Mouse (Mus musculus) midbrain, embryonic 11.5 days (tissue): Measurements from ENCODE around the gene Gfm1. TPM values are rescaled to one million over a fixed set of nuclear protein-coding genes. Genes with fewer than 3 reads are reported as not detected.

Experiments
- ATAC-seq: fragments of 200-750 bp; cut with Nextera tagmentation; 2 replicates; pipeline ENCODE4 v1.8.0; 2017; ENCODE audit warnings: moderate TSS enrichment, moderate library complexity; ENCODE audit not compliant: low FRiP score
- DNase-seq: peaks from one replicate; pipeline ENCODE4 v3.0.0; 2015; ENCODE audit warnings: low spot score; ENCODE audit errors: missing footprints
- H3K27ac ChIP-seq: fragments of 300-500 bp; sonication (generic); 2 replicates; pipeline ENCODE4 v1.5.1; 2014; ENCODE audit warnings: low read depth, low read length
- H3K27me3 ChIP-seq: fragments of 300-500 bp; sonication (generic); 2 replicates; pipeline ENCODE4 v1.6.1; 2014; ENCODE audit warnings: mild to moderate bottlenecking, low read length, moderate library complexity, mixed read lengths; ENCODE audit not compliant: control insufficient read depth, insufficient read depth
- H3K36me3 ChIP-seq: fragments of 300-500 bp; sonication (generic); 2 replicates; pipeline ENCODE4 v1.6.1; 2014; ENCODE audit warnings: mild to moderate bottlenecking, low read length, moderate library complexity, mixed read lengths; ENCODE audit not compliant: control insufficient read depth, insufficient read depth
- H3K4me1 ChIP-seq: fragments of 300-500 bp; sonication (generic); 2 replicates; pipeline ENCODE4 v1.6.1; 2014; ENCODE audit warnings: low read length; ENCODE audit not compliant: control insufficient read depth, insufficient read depth
- H3K4me2 ChIP-seq: fragments of 300-500 bp; sonication (generic); 2 replicates; pipeline ENCODE4 v1.6.1; 2014; ENCODE audit warnings: mild to moderate bottlenecking, moderate library complexity
- H3K4me3 ChIP-seq: fragments of 300-500 bp; sonication (generic); 2 replicates; pipeline ENCODE4 v1.5.1; 2014; ENCODE audit warnings: low read depth, low read length
- H3K9ac ChIP-seq: fragments of 300-500 bp; sonication (generic); 2 replicates; pipeline ENCODE4 v1.6.1; 2014; ENCODE audit warnings: low read length
- H3K9me3 ChIP-seq: fragments of 300-500 bp; sonication (generic); 2 replicates; pipeline ENCODE4 v1.6.1; 2016; ENCODE audit warnings: low read length; ENCODE audit not compliant: control insufficient read depth
- WGBS: fragments of 180-500 bp; shearing (Covaris S2); extraction: QIAGEN DNeasy Blood & Tissue Kit; methylation state at CpG from one replicate; pipeline ENCODE4 v1.1.7; 2014; 5-methylcytosine and 5-hydroxymethylcytosine counted together
- polyA plus RNA-seq: library from polyadenylated mRNA; unstranded; fragments of >200 nt; fragmentation: Nextera tagmentation; extraction: Ambion mirVana; gene quantifications from 2 replicates; pipeline ENCODE4 v1.2.1, GENCODE M21; 2014

The Gfm1 gene
- 49.9 and 51.9 TPM in 2 replicates for polyA plus RNA-seq

- Histone ChIP-seq H3K9ac (peak within 1 kb of the TSS; percentile 86), H3K4me1 (peaks cover 7% of the 10 kb centered on the region), H3K27me3 (no peaks in the 10 kb centered on the region), H3K27ac (no peak within 1 kb of the TSS), H3K9me3 (peaks cover 4% of the 10 kb centered on the region; the same call in 1 of the 2 replicates), H3K4me2 (peak within 1 kb of the TSS; percentile 90), H3K4me3 (peak within 1 kb of the TSS; percentile 96), H3K36me3 (peaks cover 2% of the 10 kb centered on the region; the same call in 1 of the 2 replicates)
- WGBS = under 1% methylated on average over 24 of the region's 24 CpGs
- peak; percentile 95 for DNase-seq
- ATAC-seq = peak; percentile 94
Measured at GRCm38 (mm10) chr3:67429999-67430380, at the start of gene Gfm1. Gene Gfm1 (plus strand): TSS chr3:67430096.

GRCm38 (mm10) chr3:67429338-67429998 lies 428 bp upstream of the Gfm1 start:
- Histone ChIP-seq H3K9ac (no peak overlapping the region; the same call in 1 of the 2 replicates), H3K9me3 (peaks cover 4% of the 10 kb centered on the region; the same call in 1 of the 2 replicates), H3K27ac (no peak overlapping the region), H3K36me3 (peaks cover 2% of the 10 kb centered on the region; the same call in 1 of the 2 replicates), H3K4me2 (peak overlapping the region; percentile 90; the same call in 1 of the 2 replicates), H3K4me3 (peak overlapping the region; percentile 96), H3K27me3 (no peaks in the 10 kb centered on the region), H3K4me1 (peaks cover 7% of the 10 kb centered on the region)
- DNase-seq (no peak), ATAC-seq (peak; percentile 45)
- 34% methylated on average over 8 of the region's 8 CpGs for WGBS

DNA sequence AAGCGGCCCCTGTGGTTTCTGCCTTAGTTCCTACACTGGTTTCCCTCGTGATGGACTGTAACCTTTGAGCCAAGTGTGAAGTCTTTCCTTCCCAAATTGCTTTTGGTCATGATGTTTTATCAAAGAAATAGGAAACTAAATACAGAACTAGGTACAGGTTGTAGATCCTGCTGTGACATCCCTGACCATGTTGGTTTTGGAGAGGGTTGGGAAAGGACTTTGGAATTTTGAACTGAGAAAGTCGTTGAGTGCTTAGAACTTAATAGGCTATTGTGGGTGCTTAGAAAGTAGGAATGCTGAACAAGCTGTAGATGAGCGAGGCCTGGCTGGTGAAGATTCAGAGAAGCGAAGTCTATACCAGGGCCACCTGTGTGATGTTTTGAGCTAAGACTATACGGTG lies 4.1 kb downstream of the Gfm1 start:
- DNase-seq (no peak), ATAC-seq (no peak)
- H3K27me3 ChIP-seq = no peaks in the 10 kb centered on the region
- WGBS = 93% methylated on average over 6 of the region's 6 CpGs
- H3K4me2 ChIP-seq = no peak overlapping the region
- H3K36me3 ChIP-seq = peaks cover 6% of the 10 kb centered on the region; the same call in 1 of the 2 replicates
- H3K9ac ChIP-seq = no peak overlapping the region
- H3K4me1 ChIP-seq = peaks cover 7% of the 10 kb centered on the region
- no peaks in the 10 kb centered on the region for H3K9me3 ChIP-seq
- no peak overlapping the region for H3K4me3 ChIP-seq
- no peak overlapping the region for H3K27ac ChIP-seq

GRCm38 (mm10) chr3:67447143-67447542 lies 17.2 kb downstream of the Gfm1 start:
- no peak for DNase-seq
- Histone ChIP-seq H3K4me1 (no peaks in the 10 kb centered on the region), H3K4me2 (no peak overlapping the region), H3K27me3 (no peaks in the 10 kb centered on the region), H3K4me3 (no peak overlapping the region), H3K9me3 (no peaks in the 10 kb centered on the region), H3K9ac (no peak overlapping the region), H3K27ac (no peak overlapping the region), H3K36me3 (peaks cover 18% of the 10 kb centered on the region)
- ATAC-seq = no peak
- WGBS = 98% methylated on average over 2 of the region's 2 CpGs

DNA sequence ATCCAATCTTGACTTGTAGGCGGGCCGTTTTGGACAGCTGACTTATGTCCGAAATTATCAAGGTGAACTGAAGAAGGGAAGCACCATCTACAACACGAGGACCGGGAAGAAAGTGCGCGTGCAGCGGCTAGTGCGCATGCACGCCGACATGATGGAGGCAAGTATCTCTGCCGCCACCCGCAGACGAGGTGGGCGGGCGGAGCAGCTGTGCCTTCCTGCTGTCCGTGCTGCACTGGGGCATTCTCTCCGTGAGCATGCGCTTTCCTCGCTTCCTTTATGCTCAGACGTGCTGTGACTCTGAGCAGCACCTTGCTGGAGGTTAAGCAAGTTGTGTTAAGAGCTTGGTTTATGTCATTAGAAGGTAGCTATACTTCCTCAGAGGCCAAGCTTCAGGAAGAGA lies 19.8 kb downstream of the Gfm1 start:
- H3K9me3 ChIP-seq = no peaks in the 10 kb centered on the region
- H3K36me3 ChIP-seq = peaks cover 17% of the 10 kb centered on the region
- no peaks in the 10 kb centered on the region for H3K27me3 ChIP-seq
- H3K27ac ChIP-seq = no peak overlapping the region
- no peak for DNase-seq
- no peak for ATAC-seq
- WGBS = 96% methylated on average over 21 of the region's 21 CpGs
- no peak overlapping the region for H3K4me3 ChIP-seq
- H3K4me1 ChIP-seq = no peaks in the 10 kb centered on the region
- no peak overlapping the region for H3K9ac ChIP-seq
- H3K4me2 ChIP-seq = no peak overlapping the region

DNA sequence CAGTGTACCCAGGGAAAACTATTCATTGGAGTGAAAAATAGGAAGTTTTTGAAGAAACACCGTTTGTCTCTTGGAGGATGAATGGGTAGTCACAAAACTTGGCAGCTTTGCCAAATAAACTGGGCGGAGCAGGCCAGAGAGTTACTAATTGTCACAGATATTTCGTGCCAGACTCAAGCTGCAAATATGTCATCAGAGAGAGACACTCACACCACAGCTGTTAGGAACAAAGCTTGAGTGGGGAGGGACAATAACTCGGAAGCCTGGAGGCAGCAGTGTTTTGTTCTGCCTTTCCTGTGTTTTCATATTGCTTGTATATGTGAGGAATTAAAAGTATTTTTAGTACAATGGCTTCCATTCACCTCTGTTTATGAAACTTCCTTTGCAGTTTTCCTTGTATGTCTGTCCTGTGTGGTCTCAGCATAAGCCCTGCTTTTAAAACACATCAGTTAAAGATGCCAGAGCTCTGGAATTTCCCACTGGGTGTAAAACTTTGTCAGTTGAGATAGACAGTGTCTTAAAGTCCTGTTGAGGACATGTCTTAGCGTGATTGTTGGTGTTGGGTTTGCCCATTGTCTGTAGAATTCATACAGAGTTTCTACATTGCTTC lies 20.8 kb downstream of the Gfm1 start:
- Histone ChIP-seq H3K36me3 (peaks cover 21% of the 10 kb centered on the region), H3K27me3 (no peaks in the 10 kb centered on the region), H3K9me3 (no peaks in the 10 kb centered on the region), H3K4me3 (no peak overlapping the region), H3K9ac (no peak overlapping the region), H3K27ac (no peak overlapping the region), H3K4me1 (no peaks in the 10 kb centered on the region), H3K4me2 (no peak overlapping the region)
- DNase-seq = no peak
- ATAC-seq = no peak
- WGBS = 89% methylated on average over 5 of the region's 5 CpGs

GRCm38 (mm10) chr3:67459881-67460280 lies 30.0 kb downstream of the Gfm1 start:
- DNase-seq = no peak

GRCm38 (mm10) chr3:67462015-67462414 lies 32.1 kb downstream of the Gfm1 start:
- Histone ChIP-seq H3K9ac (no peak overlapping the region), H3K9me3 (no peaks in the 10 kb centered on the region), H3K36me3 (peaks cover 4% of the 10 kb centered on the region), H3K4me2 (no peak overlapping the region), H3K27ac (no peak overlapping the region), H3K4me3 (no peak overlapping the region), H3K4me1 (peaks cover 8% of the 10 kb centered on the region; the same call in 1 of the 2 replicates), H3K27me3 (no peaks in the 10 kb centered on the region)
- 83% methylated on average over 7 of the region's 7 CpGs for WGBS
- no peak for ATAC-seq
- DNase-seq = no peak

More at GRCm38 (mm10) chr3:67459881-67460280, 30.0 kb downstream of the Gfm1 start:
- H3K4me1 ChIP-seq = peaks cover 8% of the 10 kb centered on the region; the same call in 1 of the 2 replicates
- H3K27me3 ChIP-seq = no peaks in the 10 kb centered on the region
- WGBS = 47% methylated on average over 3 of the region's 3 CpGs
- no peak for ATAC-seq
- H3K36me3 ChIP-seq = peaks cover 9% of the 10 kb centered on the region
- H3K4me3 ChIP-seq = no peak overlapping the region
- H3K9me3 ChIP-seq = no peaks in the 10 kb centered on the region
- H3K4me2 ChIP-seq = no peak overlapping the region
- H3K9ac ChIP-seq = no peak overlapping the region
- no peak overlapping the region for H3K27ac ChIP-seq

GRCm38 (mm10) chr3:67462578-67462977 lies 32.7 kb downstream of the Gfm1 start:
- no peak for ATAC-seq
- Histone ChIP-seq H3K27ac (no peak overlapping the region), H3K9me3 (no peaks in the 10 kb centered on the region), H3K27me3 (no peaks in the 10 kb centered on the region), H3K4me3 (peak overlapping the region; percentile 46), H3K4me2 (peak overlapping the region; percentile 48), H3K9ac (peak overlapping the region; percentile 54), H3K36me3 (peaks cover 4% of the 10 kb centered on the region), H3K4me1 (peaks cover 8% of the 10 kb centered on the region; the same call in 1 of the 2 replicates)
- WGBS = 68% methylated on average over 10 of the region's 10 CpGs
- DNase-seq = no peak
